ENCODE assay signal across 7 mouse cellular contexts in genomic region chr14:50061955-50062732, GRCm38 (mm10). TPM values are rescaled to one million over a fixed set of nuclear protein-coding genes. Genes with fewer than 3 reads are reported as not detected.
A peak's percentile ranks its signal among the peaks of the same experiment; 100 is the strongest.
DNase-seq lines count a peak whose midpoint lies in the region; ATAC-seq and TF ChIP-seq lines count a peak whose summit lies in the region.

No protein-coding gene starts in this region.

- H3K4me1 ChIP-seq in bone marrow, adult 2 months (ENCODE audit: control insufficient read depth, insufficient read depth, low read length) = no peaks in the 10 kb centered on the region
- no peaks in the 10 kb centered on the region for H3K4me1 ChIP-seq in intestine, postnatal 0 days (replicated peaks; ENCODE audit: control insufficient read depth, insufficient read depth, low read length)
- no peaks in the 10 kb centered on the region for H3K4me1 ChIP-seq in limb, embryonic 10.5 days
- H3K4me1 ChIP-seq in midbrain, embryonic 10.5 days = peaks cover 6% of the 10 kb centered on the region
- H3K4me1 ChIP-seq in small intestine, adult 2 months (ENCODE audit: control insufficient read depth, insufficient read depth, insufficient read length, low read length) = no peaks in the 10 kb centered on the region

- H3K4me3 ChIP-seq in bone marrow, adult 2 months (replicated peaks; ENCODE audit: control insufficient read depth, low read depth, low read length) = peak overlapping the region; percentile 68
- peak overlapping the region; percentile 63 for H3K4me3 ChIP-seq in intestine, postnatal 0 days (ENCODE audit: low read depth, low read length)
- peak overlapping the region; percentile 72 for H3K4me3 ChIP-seq in limb, embryonic 10.5 days
- H3K4me3 ChIP-seq in midbrain, embryonic 10.5 days = peak overlapping the region; percentile 73
- H3K4me3 ChIP-seq in small intestine, adult 2 months (ENCODE audit: low read depth, low read length) = peak overlapping the region; percentile 69

- peak; percentile 86 for DNase-seq in embryo, embryonic 9.5 days (ENCODE audit: extremely low spot score)
- DNase-seq in heart, adult 11 months = peak; percentile 93
- DNase-seq in limb, embryonic 10.5 days (ENCODE audit: low spot score) = peak; percentile 89
- peak; percentile 86 for DNase-seq in midbrain, embryonic 10.5 days (ENCODE audit: low spot score)

- TF ChIP-seq POLR2A in bone marrow, adult 2 months (IDR thresholded peaks at IDR 0.05; ENCODE audit: borderline replicate concordance, control insufficient read depth, low read depth, low read length) = no peak
- TF ChIP-seq POLR2A in small intestine, adult 2 months (IDR thresholded peaks at IDR 0.05; ENCODE audit: low read depth, low read length) = no peak

- no peak for TF ChIP-seq CTCF in bone marrow, adult 2 months (IDR thresholded peaks at IDR 0.05; ENCODE audit: control insufficient read depth, insufficient read depth, low read length)
- TF ChIP-seq CTCF in intestine, postnatal 0 days (IDR thresholded peaks at IDR 0.05; ENCODE audit: low read depth) = peak; percentile 78
- TF ChIP-seq CTCF in small intestine, adult 2 months (IDR thresholded peaks at IDR 0.05; ENCODE audit: extremely low read depth, insufficient read length, insufficient replicate concordance, low read depth, low read length) = peak; percentile 14; the same call in 1 of the 2 replicates

- no peaks in the 10 kb centered on the region for H3K36me3 ChIP-seq in intestine, postnatal 0 days (ENCODE audit: control insufficient read depth, insufficient read depth)
- peaks cover 14% of the 10 kb centered on the region for H3K36me3 ChIP-seq in limb, embryonic 10.5 days
- peaks cover 3% of the 10 kb centered on the region; the same call in 1 of the 2 replicates for H3K36me3 ChIP-seq in midbrain, embryonic 10.5 days
- no peaks in the 10 kb centered on the region for H3K36me3 ChIP-seq in small intestine, adult 2 months (ENCODE audit: control insufficient read depth, insufficient read depth, low read length)

- H3K27ac ChIP-seq in bone marrow, adult 2 months (ENCODE audit: control insufficient read depth, insufficient read depth, low read depth, low read length, poor library complexity) = no peak overlapping the region; the same call in 1 of the 2 replicates
- peak overlapping the region; percentile 66 for H3K27ac ChIP-seq in intestine, postnatal 0 days (ENCODE audit: low read depth, low read length)
- peak overlapping the region; percentile 95 for H3K27ac ChIP-seq in limb, embryonic 10.5 days
- peak overlapping the region; percentile 94 for H3K27ac ChIP-seq in midbrain, embryonic 10.5 days (replicated peaks)
- H3K27ac ChIP-seq in small intestine, adult 2 months (ENCODE audit: insufficient read depth, low read depth, low read length) = no peak overlapping the region

- peak overlapping the region; percentile 98 for H3K4me2 ChIP-seq in intestine, postnatal 0 days (replicated peaks; ENCODE audit: low read depth)

- WGBS in bone marrow, adult 2 months = 2% methylated on average over 50 of the region's 52 CpGs
- 2% methylated on average over 52 of the region's 52 CpGs for WGBS in intestine, postnatal 0 days
- WGBS in limb, embryonic 10.5 days = 2% methylated on average over 52 of the region's 52 CpGs
- 3% methylated on average over 52 of the region's 52 CpGs for WGBS in midbrain, embryonic 10.5 days
- 2% methylated on average over 52 of the region's 52 CpGs for WGBS in small intestine, adult 2 months

- no peaks in the 10 kb centered on the region for H3K27me3 ChIP-seq in intestine, postnatal 0 days (replicated peaks; ENCODE audit: control insufficient read depth, insufficient read depth, low read length)
- H3K27me3 ChIP-seq in limb, embryonic 10.5 days (ENCODE audit: low read depth, poor library complexity, severe bottlenecking) = no peaks in the 10 kb centered on the region
- H3K27me3 ChIP-seq in midbrain, embryonic 10.5 days (ENCODE audit: low read depth, poor library complexity, severe bottlenecking) = peaks cover 8% of the 10 kb centered on the region; the same call in 1 of the 2 replicates
- H3K27me3 ChIP-seq in small intestine, adult 2 months (ENCODE audit: control insufficient read depth, insufficient read depth, low read length) = no peaks in the 10 kb centered on the region

- ATAC-seq in intestine, postnatal 0 days = peak; percentile 95

- no peaks in the 10 kb centered on the region for H3K9me3 ChIP-seq in intestine, postnatal 0 days (ENCODE audit: control insufficient read depth)
- H3K9me3 ChIP-seq in limb, embryonic 10.5 days (replicated peaks) = no peaks in the 10 kb centered on the region
- H3K9me3 ChIP-seq in midbrain, embryonic 10.5 days (replicated peaks) = no peaks in the 10 kb centered on the region

- H3K9ac ChIP-seq in intestine, postnatal 0 days (ENCODE audit: low read depth, low read length) = peak overlapping the region; percentile 35

RNA-seq across cellular contexts. Expression of gene Olfr725, which starts 22.0 kb away (rescaled TPM):
- not detected in 2 replicates for polyA plus RNA-seq in bone marrow, adult 2 months (2011; ENCODE audit: insufficient read depth, insufficient read length, low replicate concordance, missing spikeins)
- polyA plus RNA-seq in intestine, postnatal 0 days (2015; fragmentation: Nextera tagmentation; extraction: Ambion mirVana) = not detected in 2 replicates
- polyA plus RNA-seq in limb, embryonic 10.5 days (2016; fragmentation: Nextera tagmentation; extraction: Ambion mirVana) = not detected in 2 replicates
- polyA plus RNA-seq in midbrain, embryonic 10.5 days (2016; fragmentation: Nextera tagmentation; extraction: Ambion mirVana) = not detected in 2 replicates
- not detected in 2 replicates for polyA plus RNA-seq in small intestine, adult 2 months (2012; rRNA removed)

RNA-seq across cellular contexts. Expression of gene Olfr726, which starts 28.6 kb away (rescaled TPM):
- polyA plus RNA-seq in bone marrow, adult 2 months (2011; ENCODE audit: insufficient read depth, insufficient read length, low replicate concordance, missing spikeins) = not detected in 2 replicates
- polyA plus RNA-seq in intestine, postnatal 0 days (2015; fragmentation: Nextera tagmentation; extraction: Ambion mirVana) = not detected in 2 replicates
- not detected in 2 replicates for polyA plus RNA-seq in limb, embryonic 10.5 days (2016; fragmentation: Nextera tagmentation; extraction: Ambion mirVana)
- polyA plus RNA-seq in midbrain, embryonic 10.5 days (2016; fragmentation: Nextera tagmentation; extraction: Ambion mirVana) = not detected in 2 replicates
- polyA plus RNA-seq in small intestine, adult 2 months (2012; rRNA removed) = not detected in 2 replicates

Comparison
In these comparisons a context has a peak if more than half of its experiments do, and no peak if none do; other contexts are left out.
1. H3K27ac ChIP-seq: peak in intestine, postnatal 0 days (single experiment), limb, embryonic 10.5 days (single experiment) and midbrain, embryonic 10.5 days (single experiment); none in bone marrow, adult 2 months (single experiment) and small intestine, adult 2 months (single experiment).
2. Peak in every context shown above with its lines, with median percentiles within 50 percentile points of each other: H3K4me3 ChIP-seq and DNase-seq.